Mouse (Mus musculus): ENCODE results near the gene Dnaaf5. TPM values are rescaled to one million over a fixed set of nuclear protein-coding genes. Genes with fewer than 3 reads are reported as not detected.

The Dnaaf5 gene
- polyA plus RNA-seq, 1 experiment from 2014 or later = 3.6 TPM

DNA sequence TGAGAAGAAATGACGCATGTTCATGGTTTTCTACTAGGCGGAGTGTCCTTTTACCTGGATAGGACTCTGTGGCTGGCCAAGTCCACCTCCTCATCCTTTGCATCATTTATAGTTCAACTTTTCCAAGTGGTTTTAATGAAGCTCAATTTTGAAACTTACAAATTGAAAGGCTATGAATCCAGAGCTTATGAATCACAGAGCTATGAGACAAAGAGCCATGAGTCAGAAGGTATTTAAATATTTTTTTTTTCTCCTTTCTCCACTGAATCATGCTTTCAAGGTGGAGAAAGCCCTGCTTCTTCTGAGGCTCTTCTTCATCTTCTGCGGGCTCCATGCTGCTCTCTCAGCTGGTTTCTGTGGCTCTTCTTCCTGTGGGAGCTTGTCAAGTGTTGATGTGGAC, 79.7 kb downstream of the Dnaaf5 start:
- Histone ChIP-seq H3K27ac (no peak overlapping the region), H3K9ac (no peak overlapping the region)
- WGBS = 98% methylated on average over 3 of the region's 3 CpGs

DNA sequence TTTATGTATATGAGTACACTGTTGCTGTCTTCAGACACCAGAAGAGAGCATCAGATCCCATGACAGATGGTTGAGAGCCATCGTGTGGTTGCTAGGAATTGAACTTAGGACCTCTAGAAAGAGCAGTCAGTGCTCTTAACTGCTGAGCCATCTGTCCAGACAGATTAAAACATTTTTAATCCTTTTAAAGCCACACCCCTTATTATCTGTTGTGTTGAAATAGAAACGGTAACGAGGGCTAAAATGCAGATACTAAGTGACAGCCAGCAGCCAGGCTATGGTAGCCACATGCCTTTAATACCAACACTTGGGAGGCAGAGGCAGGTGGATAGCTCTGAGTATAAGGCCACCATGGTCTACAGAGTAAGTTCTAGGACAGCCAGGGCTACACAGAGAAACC, 82.1 kb downstream of the Dnaaf5 start:
- Histone ChIP-seq H3K4me2 (replicated peaks) (no peak overlapping the region), H3K4me3 (replicated peaks; ENCODE audit: low read length) (no peak overlapping the region), H3K9ac (no peak overlapping the region), H3K27ac (no peak overlapping the region), H3K4me1 (replicated peaks; ENCODE audit: control insufficient read depth, insufficient read depth, low read length) (no peaks in the 10 kb centered on the region), H3K36me3 (replicated peaks; ENCODE audit: control insufficient read depth, insufficient read depth) (peaks cover 95% of the 10 kb centered on the region), H3K27me3 (ENCODE audit: control insufficient read depth, insufficient read depth, low read length) (no peaks in the 10 kb centered on the region), H3K9me3 (ENCODE audit: control insufficient read depth, low read length) (no peaks in the 10 kb centered on the region)
- DNase-seq (ENCODE audit: low spot score) = no peak
- no peak for ATAC-seq (ENCODE audit: low FRiP score)
- WGBS = 91% methylated on average over 3 of the region's 3 CpGs

More for the DNA sequence above, 79.7 kb downstream of the Dnaaf5 start:
- Histone ChIP-seq H3K36me3 (replicated peaks; ENCODE audit: control insufficient read depth, insufficient read depth) (peaks cover 94% of the 10 kb centered on the region), H3K4me2 (replicated peaks) (no peak overlapping the region), H3K4me1 (replicated peaks; ENCODE audit: control insufficient read depth, insufficient read depth, low read length) (no peaks in the 10 kb centered on the region), H3K9me3 (ENCODE audit: control insufficient read depth, low read length) (no peaks in the 10 kb centered on the region), H3K27me3 (ENCODE audit: control insufficient read depth, insufficient read depth, low read length) (no peaks in the 10 kb centered on the region), H3K4me3 (replicated peaks; ENCODE audit: low read length) (no peak overlapping the region)
- DNase-seq (ENCODE audit: low spot score) (no peak), ATAC-seq (ENCODE audit: low FRiP score) (no peak)

DNA sequence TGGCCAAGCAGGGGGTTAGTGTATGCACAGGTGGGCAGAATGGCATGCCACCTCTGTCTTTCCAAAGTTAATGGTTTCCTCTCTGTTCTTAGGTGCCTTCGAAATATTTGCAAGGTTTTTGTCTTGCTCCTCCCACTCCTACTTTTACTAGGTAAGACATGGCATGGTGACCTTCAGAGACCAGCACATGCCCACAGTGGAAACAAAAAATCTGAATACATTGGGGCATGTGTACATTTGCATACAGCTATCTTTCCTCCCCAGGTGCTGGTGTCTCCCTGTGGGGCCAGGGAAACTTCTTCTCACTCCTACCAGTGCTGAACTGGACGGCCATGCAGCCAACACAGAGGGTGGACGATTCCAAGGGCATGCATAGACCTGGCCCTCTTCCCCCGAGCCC, 84.4 kb downstream of the Dnaaf5 start:
- Histone ChIP-seq H3K27me3 (ENCODE audit: control insufficient read depth, insufficient read depth, low read length) (no peaks in the 10 kb centered on the region), H3K36me3 (replicated peaks; ENCODE audit: control insufficient read depth, insufficient read depth) (peaks cover 95% of the 10 kb centered on the region), H3K4me2 (replicated peaks) (no peak overlapping the region)

More for the DNA sequence above, 84.4 kb downstream of the Dnaaf5 start:
- ATAC-seq (ENCODE audit: low FRiP score) = no peak
- no peak for DNase-seq (ENCODE audit: low spot score)
- WGBS = 93% methylated on average over 4 of the region's 4 CpGs
- Histone ChIP-seq H3K4me3 (replicated peaks; ENCODE audit: low read length) (no peak overlapping the region), H3K27ac (no peak overlapping the region), H3K4me1 (replicated peaks; ENCODE audit: control insufficient read depth, insufficient read depth, low read length) (no peaks in the 10 kb centered on the region), H3K9me3 (ENCODE audit: control insufficient read depth, low read length) (no peaks in the 10 kb centered on the region), H3K9ac (no peak overlapping the region)

Other genes with a start within 250 kb of the Dnaaf5 start
- 24.7 and 30.1 TPM in 2 replicates for gene Pdgfa, start 152.9 kb upstream of the Dnaaf5 start, polyA plus RNA-seq (2014; fragmentation: Nextera tagmentation; extraction: Ambion mirVana)
- 215 and 239 TPM in 2 replicates for gene Prkar1b, start 222 bp upstream of the Dnaaf5 start, polyA plus RNA-seq (2014; fragmentation: Nextera tagmentation; extraction: Ambion mirVana)
- gene Sun1, start 50.4 kb downstream of the Dnaaf5 start, polyA plus RNA-seq (2014; fragmentation: Nextera tagmentation; extraction: Ambion mirVana) = 44.1 and 44.7 TPM in 2 replicates
- 109 and 116 TPM in 2 replicates for gene Get4, start 102.1 kb downstream of the Dnaaf5 start, polyA plus RNA-seq (2014; fragmentation: Nextera tagmentation; extraction: Ambion mirVana)
- 78.6 and 89.9 TPM in 2 replicates for gene Adap1, start 175.4 kb downstream of the Dnaaf5 start, polyA plus RNA-seq (2014; fragmentation: Nextera tagmentation; extraction: Ambion mirVana)
- gene Cox19, start 201.2 kb downstream of the Dnaaf5 start, polyA plus RNA-seq (2014; fragmentation: Nextera tagmentation; extraction: Ambion mirVana) = 110 and 113 TPM in 2 replicates
- gene Cyp2w1, start 202.4 kb downstream of the Dnaaf5 start, polyA plus RNA-seq (2014; fragmentation: Nextera tagmentation; extraction: Ambion mirVana) = not detected in 2 replicates
- 1.4 and 2.7 TPM in 2 replicates for gene Gpr146, start 227.5 kb downstream of the Dnaaf5 start, polyA plus RNA-seq (2014; fragmentation: Nextera tagmentation; extraction: Ambion mirVana)

Data from hindbrain, embryonic 14.5 days (tissue).